In genomic region chr11:32454231-32454799, GRCm38 (mm10) we compare ENCODE assay signal across 8 mouse cellular contexts. TPM values are rescaled to one million over a fixed set of nuclear protein-coding genes. Genes with fewer than 3 reads are reported as not detected.
DNase-seq lines count a peak whose midpoint lies in the region; ATAC-seq and TF ChIP-seq lines count a peak whose summit lies in the region.

No protein-coding gene starts in this region.

- 2% methylated on average over 19 of the region's 19 CpGs for WGBS in heart, embryonic 11.5 days (ENCODE audit: insufficient replicate concordance)
- 2% methylated on average over 19 of the region's 19 CpGs for WGBS in forebrain, embryonic 15.5 days
- WGBS in liver, embryonic 12.5 days (ENCODE audit: insufficient replicate concordance) = 4% methylated on average over 19 of the region's 19 CpGs
- WGBS in small intestine, adult 2 months = 5% methylated on average over 19 of the region's 19 CpGs

- TF ChIP-seq CTCF in small intestine, adult 2 months (IDR thresholded peaks at IDR 0.05; ENCODE audit: extremely low read depth, insufficient read length, insufficient replicate concordance, low read depth, low read length) = no peak

- TF ChIP-seq POLR2A in small intestine, adult 2 months (IDR thresholded peaks at IDR 0.05; ENCODE audit: low read depth, low read length) = no peak

- H3K27me3 ChIP-seq in heart, embryonic 11.5 days (ENCODE audit: control insufficient read depth, insufficient read depth, low read length) = no peaks in the 10 kb centered on the region
- no peaks in the 10 kb centered on the region for H3K27me3 ChIP-seq in forebrain, embryonic 15.5 days
- peaks cover 20% of the 10 kb centered on the region; the same call in 1 of the 2 replicates for H3K27me3 ChIP-seq in liver, embryonic 12.5 days (replicated peaks)
- peaks cover 5% of the 10 kb centered on the region; the same call in 1 of the 2 replicates for H3K27me3 ChIP-seq in small intestine, adult 2 months (ENCODE audit: control insufficient read depth, insufficient read depth, low read length)

- DNase-seq in heart, postnatal 4 days = no peak
- no peak for DNase-seq in ES-E14 (ENCODE audit: low read depth, low spot score)
- no peak for DNase-seq in spleen, adult 12 weeks (ENCODE audit: low spot score)
- no peak for DNase-seq in layer of hippocampus, adult 9-11 months

- in situ Hi-C loops in ES-E14 (cut with MboI; ENCODE audit: low sequenced_read_pairs in 2 of 2, unreplicated experiment in 2 of 2) = no loop called here

- H3K9ac ChIP-seq in heart, embryonic 11.5 days (ENCODE audit: low read depth, low read length) = peak overlapping the region; percentile 95
- peak overlapping the region; percentile 76 for H3K9ac ChIP-seq in ES-E14 (ENCODE audit: insufficient read depth, low read depth, low read length, poor library complexity, severe bottlenecking)
- H3K9ac ChIP-seq in forebrain, embryonic 15.5 days (replicated peaks) = peak overlapping the region; percentile 98
- H3K9ac ChIP-seq in liver, embryonic 12.5 days = peak overlapping the region; percentile 89

- peak overlapping the region; percentile 96 for H3K27ac ChIP-seq in heart, embryonic 11.5 days (ENCODE audit: low read depth, low read length)
- no peak overlapping the region for H3K27ac ChIP-seq in ES-E14 (ENCODE audit: insufficient read depth, low read depth, low read length, poor library complexity, severe bottlenecking)
- peak overlapping the region; percentile 99 for H3K27ac ChIP-seq in forebrain, embryonic 15.5 days (replicated peaks)
- H3K27ac ChIP-seq in liver, embryonic 12.5 days = no peak overlapping the region
- H3K27ac ChIP-seq in small intestine, adult 2 months (ENCODE audit: insufficient read depth, low read depth, low read length) = no peak overlapping the region

- no peaks in the 10 kb centered on the region for H3K36me3 ChIP-seq in heart, embryonic 11.5 days (ENCODE audit: control insufficient read depth, insufficient read depth, low read length)
- H3K36me3 ChIP-seq in ES-E14 (ENCODE audit: control insufficient read depth, insufficient read depth, low read length, poor library complexity, severe bottlenecking) = no peaks in the 10 kb centered on the region
- no peaks in the 10 kb centered on the region for H3K36me3 ChIP-seq in forebrain, embryonic 15.5 days
- H3K36me3 ChIP-seq in liver, embryonic 12.5 days = no peaks in the 10 kb centered on the region
- H3K36me3 ChIP-seq in small intestine, adult 2 months (ENCODE audit: control insufficient read depth, insufficient read depth, low read length) = no peaks in the 10 kb centered on the region

- no peaks in the 10 kb centered on the region for H3K9me3 ChIP-seq in heart, embryonic 11.5 days (replicated peaks; ENCODE audit: control insufficient read depth, low read length)
- no peaks in the 10 kb centered on the region for H3K9me3 ChIP-seq in ES-E14 (ENCODE audit: control insufficient read depth, insufficient read depth, low read depth, low read length)
- H3K9me3 ChIP-seq in forebrain, embryonic 15.5 days = no peaks in the 10 kb centered on the region
- no peaks in the 10 kb centered on the region for H3K9me3 ChIP-seq in liver, embryonic 12.5 days (replicated peaks)

- ATAC-seq in heart, embryonic 11.5 days (replicated peaks; ENCODE audit: insufficient number of reproducible peaks, low FRiP score, low TSS enrichment) = no peak
- no peak for ATAC-seq in forebrain, embryonic 15.5 days (replicated peaks)
- no peak; the same call in 1 of the 2 replicates for ATAC-seq in liver, embryonic 12.5 days

- H3K4me3 ChIP-seq in heart, embryonic 11.5 days (ENCODE audit: low read depth, low read length) = peak overlapping the region; percentile 90
- peak overlapping the region; percentile 89 to 99 for H3K4me3 ChIP-seq in ES-E14 (ENCODE audit: insufficient read depth in 1 of 2, low read depth in 1 of 2, low read length in 2 of 2, poor library complexity in 1 of 2, severe bottlenecking in 1 of 2)
- H3K4me3 ChIP-seq in forebrain, embryonic 15.5 days = peak overlapping the region; percentile 99
- H3K4me3 ChIP-seq in liver, embryonic 12.5 days = peak overlapping the region; percentile 82
- H3K4me3 ChIP-seq in small intestine, adult 2 months (ENCODE audit: low read depth, low read length) = peak overlapping the region; percentile 83

- H3K4me2 ChIP-seq in heart, embryonic 11.5 days = peak overlapping the region; percentile 98
- H3K4me2 ChIP-seq in forebrain, embryonic 15.5 days (replicated peaks) = peak overlapping the region; percentile 81
- H3K4me2 ChIP-seq in liver, embryonic 12.5 days = peak overlapping the region; percentile 99

- peaks cover 3% of the 10 kb centered on the region; the same call in 1 of the 2 replicates for H3K4me1 ChIP-seq in heart, embryonic 11.5 days (ENCODE audit: control insufficient read depth, insufficient read depth, low read length)
- H3K4me1 ChIP-seq in ES-E14 (ENCODE audit: control insufficient read depth in 2 of 2, insufficient read depth in 2 of 2, low read length in 2 of 2, poor library complexity in 1 of 2) = no peaks in the 10 kb centered on the region
- H3K4me1 ChIP-seq in forebrain, embryonic 15.5 days = peaks cover 23% of the 10 kb centered on the region
- H3K4me1 ChIP-seq in liver, embryonic 12.5 days = peaks cover 22% of the 10 kb centered on the region
- H3K4me1 ChIP-seq in small intestine, adult 2 months (ENCODE audit: control insufficient read depth, insufficient read depth, insufficient read length, low read length) = no peaks in the 10 kb centered on the region

TF ChIP-seq in ES-E14, 5 proteins besides CTCF, POLR2A, EP300 and RAD21:
- TF ChIP-seq CHD2 (IDR thresholded peaks at IDR 0.05; ENCODE audit: low read depth, low read length) = no peak
- TF ChIP-seq ZC3H11A (IDR thresholded peaks at IDR 0.05; ENCODE audit: borderline replicate concordance, low read depth, low read length) = no peak
- peak; percentile 46; the same call in 1 of the 2 replicates for TF ChIP-seq ZNF384 (IDR thresholded peaks at IDR 0.05; ENCODE audit: low read depth, low read length)

RNA-seq across cellular contexts. Expression of gene Ubtd2, which starts 0.9 kb away (rescaled TPM):
- polyA plus RNA-seq in heart, embryonic 11.5 days (2014; fragmentation: Nextera tagmentation; extraction: Ambion mirVana) = 34.7 and 39.1 TPM in 2 replicates
- 10 to 100 TPM; 24.3 to 26.1 TPM for total RNA-seq in heart, postnatal 4 days (2021)
- total RNA-seq in ES-E14 (2012; rRNA removed) = 15.2 and 18.3 TPM in 2 replicates
- 65.0 and 65.5 TPM in 2 replicates for polyA plus RNA-seq in forebrain, embryonic 15.5 days (2015; fragmentation: Nextera tagmentation; extraction: Ambion mirVana)
- 9.6 and 10.0 TPM in 2 replicates for polyA plus RNA-seq in liver, embryonic 12.5 days (2016; fragmentation: Nextera tagmentation; extraction: Ambion mirVana)
- 1.6 TPM in 2 replicates for polyA plus RNA-seq in small intestine, adult 2 months (2012; rRNA removed)

Comparison
In these comparisons a context has a peak if more than half of its experiments do, and no peak if none do; other contexts are left out.
1. H3K27ac ChIP-seq: peak in heart, embryonic 11.5 days (single experiment) and forebrain, embryonic 15.5 days (single experiment); none in ES-E14 (single experiment), liver, embryonic 12.5 days (single experiment) and small intestine, adult 2 months (single experiment).
2. Peak in every context shown above with its lines, with median percentiles within 50 percentile points of each other: H3K4me2 ChIP-seq, H3K4me3 ChIP-seq and H3K9ac ChIP-seq.